11 mouse cellular contexts compared by ENCODE assay signal in genomic region chr10:94210718-94211618, GRCm38 (mm10). TPM values are rescaled to one million over a fixed set of nuclear protein-coding genes. Genes with fewer than 3 reads are reported as not detected.
DNase-seq lines count a peak whose midpoint lies in the region; ATAC-seq and TF ChIP-seq lines count a peak whose summit lies in the region.
"Had no signal": no experiment of that assay in that cellular context is flagged by ENCODE, and none has a peak within 500 bp of the region (broad histone marks: within the 10 kb centered on the region; RNA-seq: fewer than 3 reads in every experiment).

No protein-coding gene starts in this region.

- no peak overlapping the region for H3K4me3 ChIP-seq in heart, postnatal 0 days (ENCODE audit: low read depth, low read length)
- H3K4me3 ChIP-seq in heart, embryonic 10.5 days, result no peak overlapping the region
- no peak overlapping the region for H3K4me3 ChIP-seq in hindbrain, postnatal 0 days (ENCODE audit: low read length)

- TF ChIP-seq CTCF in heart, postnatal 0 days (IDR thresholded peaks at IDR 0.05; ENCODE audit: low read depth), result peak; percentile 45
- TF ChIP-seq CTCF in hindbrain, postnatal 0 days (IDR thresholded peaks at IDR 0.05; ENCODE audit: low read depth), result peak; percentile 84

- H3K27ac ChIP-seq in heart, postnatal 0 days (ENCODE audit: low read depth), result no peak overlapping the region
- no peak overlapping the region for H3K27ac ChIP-seq in heart, embryonic 10.5 days
- no peak overlapping the region for H3K27ac ChIP-seq in hindbrain, postnatal 0 days

- no peaks in the 10 kb centered on the region for H3K4me1 ChIP-seq in heart, postnatal 0 days (ENCODE audit: control insufficient read depth, insufficient read depth)
- H3K4me1 ChIP-seq in heart, embryonic 10.5 days, result no peaks in the 10 kb centered on the region
- no peaks in the 10 kb centered on the region for H3K4me1 ChIP-seq in hindbrain, postnatal 0 days (ENCODE audit: insufficient read depth, low read length)

- DNase-seq in heart, postnatal 0 days (ENCODE audit: low spot score), result peak; percentile 31
- DNase-seq in heart, embryonic 10.5 days (ENCODE audit: low spot score), result no peak
- peak; percentile 45 to 56 for DNase-seq in right cerebral cortex, postnatal 10 days (ENCODE audit: low spot score in 2 of 2)
- DNase-seq in right cerebral cortex, postnatal 14 days, result no peak
- peak; percentile 83 for DNase-seq in hindbrain, postnatal 0 days (ENCODE audit: low spot score)
- peak; percentile 38 for DNase-seq in telencephalon, adult 2 months (ENCODE audit: low read depth, low spot score)
- DNase-seq in kidney, adult 18-20 months, result no peak
- DNase-seq in urinary bladder, adult 18-20 months (ENCODE audit: low spot score in 2 of 2), result no peak
- DNase-seq: cerebellum, adult 8-10 months; thymus, postnatal 36 days had no signal

- no peak for TF ChIP-seq EP300 in heart, postnatal 0 days (IDR thresholded peaks at IDR 0.05; ENCODE audit: low read depth)

- peaks cover 69% of the 10 kb centered on the region for H3K36me3 ChIP-seq in heart, postnatal 0 days (replicated peaks; ENCODE audit: control insufficient read depth, insufficient read depth, low read length)
- H3K36me3 ChIP-seq in heart, embryonic 10.5 days, result peaks cover 57% of the 10 kb centered on the region
- H3K36me3 ChIP-seq in hindbrain, postnatal 0 days (ENCODE audit: insufficient read depth, low read length), result peaks cover 27% of the 10 kb centered on the region

- 78% methylated on average over 6 of the region's 6 CpGs for WGBS in heart, postnatal 0 days
- 81% methylated on average over 6 of the region's 6 CpGs for WGBS in heart, embryonic 10.5 days
- 48% methylated on average over 6 of the region's 6 CpGs for WGBS in hindbrain, postnatal 0 days

- no peak overlapping the region for H3K9ac ChIP-seq in heart, postnatal 0 days (replicated peaks; ENCODE audit: low read depth, low read length)
- H3K9ac ChIP-seq in hindbrain, postnatal 0 days (replicated peaks; ENCODE audit: low read length), result no peak overlapping the region

- no peaks in the 10 kb centered on the region for H3K9me3 ChIP-seq in heart, postnatal 0 days (replicated peaks; ENCODE audit: control insufficient read depth, low read length)
- no peaks in the 10 kb centered on the region for H3K9me3 ChIP-seq in heart, embryonic 10.5 days
- no peaks in the 10 kb centered on the region for H3K9me3 ChIP-seq in hindbrain, postnatal 0 days (ENCODE audit: low read length)
- H3K9me3 ChIP-seq: G1E had no signal

- no peak overlapping the region for H3K4me2 ChIP-seq in heart, postnatal 0 days (ENCODE audit: low read depth, low read length)
- H3K4me2 ChIP-seq in hindbrain, postnatal 0 days (ENCODE audit: low read depth, low read length), result no peak overlapping the region

- H3K27me3 ChIP-seq in heart, postnatal 0 days (ENCODE audit: control insufficient read depth, insufficient read depth, low read length), result no peaks in the 10 kb centered on the region
- H3K27me3 ChIP-seq in heart, embryonic 10.5 days (ENCODE audit: insufficient read depth, poor library complexity, severe bottlenecking), result no peaks in the 10 kb centered on the region
- H3K27me3 ChIP-seq in hindbrain, postnatal 0 days (ENCODE audit: insufficient read depth, low read length), result no peaks in the 10 kb centered on the region

- no peak for ATAC-seq in heart, postnatal 0 days (ENCODE audit: insufficient read depth, low read depth)
- peak; percentile 88 for ATAC-seq in hindbrain, postnatal 0 days

RNA-seq across cellular contexts. Expression of gene Ndufa12, which starts 12.4 kb away (rescaled TPM):
- 400 and 502 TPM in 2 replicates for total RNA-seq in heart, postnatal 0 days (2014; rRNA removed; ENCODE audit: low replicate concordance)
- polyA plus RNA-seq in heart, postnatal 0 days (2015; fragmentation: Nextera tagmentation; extraction: Ambion mirVana), result 1,221 and 1,258 TPM in 2 replicates
- 612 and 687 TPM in 2 replicates for polyA plus RNA-seq in heart, embryonic 10.5 days (2016; fragmentation: Nextera tagmentation; extraction: Ambion mirVana)
- 203 and 253 TPM in 2 replicates for total RNA-seq in hindbrain, postnatal 0 days (2014; rRNA removed)
- polyA plus RNA-seq in hindbrain, postnatal 0 days (2015; fragmentation: Nextera tagmentation; extraction: Ambion mirVana), result 611 and 624 TPM in 2 replicates

Comparison
In these comparisons a context has a peak if more than half of its experiments do, and no peak if none do; other contexts are left out.
1. DNase-seq: peak in heart, postnatal 0 days (single experiment), right cerebral cortex, postnatal 10 days (2 of 2), hindbrain, postnatal 0 days (single experiment) and telencephalon, adult 2 months (single experiment); none in heart, embryonic 10.5 days (single experiment), right cerebral cortex, postnatal 14 days (single experiment), kidney, adult 18-20 months (single experiment) and urinary bladder, adult 18-20 months (0 of 2).